Mouse (Mus musculus): ENCODE measurements around the gene Tbc1d22a. TPM values are rescaled to one million over a fixed set of nuclear protein-coding genes. Genes with fewer than 3 reads are reported as not detected.

Gene Tbc1d22a
- polyA plus RNA-seq, 1 experiment from 2014 or later: 9.1 TPM

DNA sequence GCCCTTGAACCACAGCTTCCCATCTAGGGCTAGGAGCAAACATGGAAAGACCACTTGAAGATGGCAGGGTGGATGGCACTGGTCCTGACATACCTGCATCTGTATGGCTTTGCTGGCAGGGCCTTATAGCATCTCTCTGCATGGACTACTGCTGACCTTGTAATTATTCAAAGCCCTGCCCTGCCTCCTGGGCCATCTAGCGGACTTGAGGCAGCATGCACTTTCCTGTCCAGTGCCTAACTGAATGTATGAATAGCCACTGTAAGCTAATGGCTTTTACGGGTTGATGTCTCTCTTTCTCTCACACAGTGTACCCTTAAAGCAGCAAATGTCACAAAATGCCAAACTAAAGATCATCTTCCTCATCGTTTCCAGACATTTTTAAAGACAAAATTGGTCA is 245.2 kb downstream of the Tbc1d22a start:
- Histone ChIP-seq H3K9ac (ENCODE audit: low read length) (no peak overlapping the region), H3K4me2 (ENCODE audit: low read length) (no peak overlapping the region), H3K9me3 (ENCODE audit: control insufficient read depth, low read length) (no peaks in the 10 kb centered on the region), H3K27me3 (ENCODE audit: control insufficient read depth, insufficient read depth, low read length) (no peaks in the 10 kb centered on the region), H3K4me3 (ENCODE audit: control insufficient read depth in 1 of 2, insufficient read depth in 1 of 2, low read depth in 1 of 2, low read length in 2 of 2) (no peak overlapping the region), H3K36me3 (ENCODE audit: control insufficient read depth, insufficient read depth, low read length) (no peaks in the 10 kb centered on the region), H3K27ac (replicated peaks in 1 of 2; ENCODE audit: control insufficient read depth in 1 of 2, insufficient read depth in 1 of 2, low read depth in 2 of 2, low read length in 2 of 2) (no peak overlapping the region), H3K4me1 (ENCODE audit: control insufficient read depth in 2 of 2, insufficient read depth in 2 of 2, low read length in 2 of 2) (no peaks in the 10 kb centered on the region)
- no peak for ATAC-seq (ENCODE audit: insufficient number of reproducible peaks, insufficient read depth, low FRiP score, low read depth)
- 69% methylated on average over 3 of the region's 3 CpGs for WGBS

DNA sequence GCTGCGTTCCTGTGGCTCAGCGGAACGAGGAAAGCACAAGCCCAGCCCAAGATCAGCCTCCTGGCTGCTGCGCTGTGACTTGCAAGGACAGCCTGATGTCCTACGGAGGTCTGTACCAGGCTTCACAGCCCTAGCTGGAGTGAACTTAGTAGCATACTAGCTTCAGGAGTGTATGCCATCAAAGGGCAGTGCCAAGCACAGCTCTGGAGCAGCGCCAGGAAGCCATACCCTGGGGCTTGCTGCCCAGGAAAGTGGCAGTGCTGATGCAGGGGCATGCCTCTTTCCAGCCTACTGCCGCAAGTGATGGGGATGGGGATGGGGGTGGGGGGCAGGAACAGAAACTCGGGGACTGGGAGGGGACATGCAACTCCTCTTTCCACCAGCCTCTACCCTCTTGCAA is 248.4 kb downstream of the Tbc1d22a start:
- H3K4me1 ChIP-seq (ENCODE audit: control insufficient read depth in 2 of 2, insufficient read depth in 2 of 2, low read length in 2 of 2): no peaks in the 10 kb centered on the region
- H3K27me3 ChIP-seq (ENCODE audit: control insufficient read depth, insufficient read depth, low read length): no peaks in the 10 kb centered on the region
- no peak overlapping the region for H3K4me2 ChIP-seq (ENCODE audit: low read length)
- ATAC-seq (ENCODE audit: insufficient number of reproducible peaks, insufficient read depth, low FRiP score, low read depth): no peak
- no peaks in the 10 kb centered on the region for H3K36me3 ChIP-seq (ENCODE audit: control insufficient read depth, insufficient read depth, low read length)
- H3K9ac ChIP-seq (ENCODE audit: low read length): no peak overlapping the region
- H3K27ac ChIP-seq (replicated peaks in 1 of 2; ENCODE audit: control insufficient read depth in 1 of 2, insufficient read depth in 1 of 2, low read depth in 2 of 2, low read length in 2 of 2): no peak overlapping the region
- H3K4me3 ChIP-seq (ENCODE audit: control insufficient read depth in 1 of 2, insufficient read depth in 1 of 2, low read depth in 1 of 2, low read length in 2 of 2): no peak overlapping the region
- 74% methylated on average over 8 of the region's 8 CpGs for WGBS
- no peaks in the 10 kb centered on the region for H3K9me3 ChIP-seq (ENCODE audit: control insufficient read depth, low read length)

DNA sequence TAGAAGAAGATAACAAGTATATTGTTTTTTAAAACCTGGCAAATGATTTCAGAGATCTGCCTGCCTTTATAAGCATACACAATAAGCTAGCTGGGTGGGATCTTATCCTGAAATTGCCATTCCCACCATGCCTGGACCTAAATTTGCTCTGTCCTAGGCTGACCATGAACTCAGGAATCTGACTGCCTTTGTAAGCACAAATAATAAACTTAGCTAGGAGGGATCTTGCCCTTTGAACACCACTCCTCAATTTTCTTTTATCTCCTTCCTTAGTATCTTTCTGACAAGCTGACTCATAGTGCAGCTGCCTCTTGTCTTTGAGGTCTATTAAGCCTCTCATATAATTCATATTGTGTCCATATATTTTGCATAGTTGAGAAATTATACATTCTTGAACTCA is 253.8 kb downstream of the Tbc1d22a start:
- no peak for ATAC-seq (ENCODE audit: insufficient number of reproducible peaks, insufficient read depth, low FRiP score, low read depth)
- no peaks in the 10 kb centered on the region for H3K4me1 ChIP-seq (ENCODE audit: control insufficient read depth in 2 of 2, insufficient read depth in 2 of 2, low read length in 2 of 2)

DNA sequence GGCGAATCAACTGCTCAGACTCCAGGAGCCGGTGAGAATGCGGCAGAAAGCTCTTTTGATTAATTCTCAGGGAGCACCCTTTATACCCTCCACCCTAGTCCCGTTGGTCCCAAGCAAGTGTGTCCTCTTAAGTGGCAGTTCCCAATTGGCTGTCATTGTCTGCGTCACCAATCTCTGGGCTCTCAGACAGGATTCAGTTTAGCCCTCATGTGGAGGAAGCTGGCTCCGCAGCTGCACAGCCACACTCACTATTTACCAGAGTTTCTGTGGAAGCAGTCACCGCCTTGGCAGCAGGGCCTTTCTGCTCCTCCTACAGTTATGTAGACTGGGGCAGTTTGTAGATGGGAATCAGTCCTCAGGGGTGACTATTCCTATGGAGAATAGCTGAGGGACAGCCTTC is 256.9 kb downstream of the Tbc1d22a start:
- no peak overlapping the region for H3K4me3 ChIP-seq (ENCODE audit: control insufficient read depth in 1 of 2, insufficient read depth in 1 of 2, low read depth in 1 of 2, low read length in 2 of 2)
- no peak overlapping the region for H3K27ac ChIP-seq (replicated peaks in 1 of 2; ENCODE audit: control insufficient read depth in 1 of 2, insufficient read depth in 1 of 2, low read depth in 2 of 2, low read length in 2 of 2)
- peaks cover 19% of the 10 kb centered on the region for H3K9me3 ChIP-seq (ENCODE audit: control insufficient read depth, low read length)
- H3K4me1 ChIP-seq (ENCODE audit: control insufficient read depth in 2 of 2, insufficient read depth in 2 of 2, low read length in 2 of 2): no peaks in the 10 kb centered on the region
- ATAC-seq (ENCODE audit: insufficient number of reproducible peaks, insufficient read depth, low FRiP score, low read depth): no peak
- no peaks in the 10 kb centered on the region for H3K36me3 ChIP-seq (ENCODE audit: control insufficient read depth, insufficient read depth, low read length)
- WGBS: 70% methylated on average over 7 of the region's 7 CpGs
- no peak overlapping the region for H3K9ac ChIP-seq (ENCODE audit: low read length)
- H3K27me3 ChIP-seq (ENCODE audit: control insufficient read depth, insufficient read depth, low read length): peaks cover 12% of the 10 kb centered on the region; the same call in 1 of the 2 replicates
- no peak overlapping the region for H3K4me2 ChIP-seq (ENCODE audit: low read length)

More for the DNA sequence above, 253.8 kb downstream of the Tbc1d22a start:
- no peaks in the 10 kb centered on the region for H3K36me3 ChIP-seq (ENCODE audit: control insufficient read depth, insufficient read depth, low read length)
- no peak overlapping the region for H3K27ac ChIP-seq (replicated peaks in 1 of 2; ENCODE audit: control insufficient read depth in 1 of 2, insufficient read depth in 1 of 2, low read depth in 2 of 2, low read length in 2 of 2)
- no peak overlapping the region for H3K4me2 ChIP-seq (ENCODE audit: low read length)
- no peak overlapping the region for H3K9ac ChIP-seq (ENCODE audit: low read length)
- peaks cover 19% of the 10 kb centered on the region for H3K9me3 ChIP-seq (ENCODE audit: control insufficient read depth, low read length)
- no peak overlapping the region for H3K4me3 ChIP-seq (ENCODE audit: control insufficient read depth in 1 of 2, insufficient read depth in 1 of 2, low read depth in 1 of 2, low read length in 2 of 2)
- H3K27me3 ChIP-seq (ENCODE audit: control insufficient read depth, insufficient read depth, low read length): 0 out of 2 replicates have a peak, but pooled peaks cover 3% of the 10 kb centered on the region

DNA sequence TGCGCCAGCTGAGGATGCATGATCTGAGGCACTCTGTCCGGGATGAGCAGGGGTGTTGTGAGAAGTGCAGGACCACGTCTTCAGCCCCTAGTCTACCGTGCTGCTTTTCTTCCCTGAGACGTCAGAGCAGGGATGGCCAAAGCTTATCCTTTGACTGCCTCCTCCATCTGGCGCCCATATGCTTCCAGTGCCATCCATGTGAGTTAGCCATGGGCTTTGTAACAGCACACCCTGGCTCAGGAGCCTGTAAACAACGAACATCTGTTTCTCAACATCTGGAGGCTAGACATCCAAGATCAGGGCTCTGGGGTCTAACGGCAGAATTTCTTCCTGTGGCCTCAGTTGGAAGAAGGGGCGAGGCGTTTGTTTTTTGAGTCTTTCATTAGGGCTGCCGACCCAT is 259.2 kb downstream of the Tbc1d22a start:
- H3K9ac ChIP-seq (ENCODE audit: low read length): no peak overlapping the region
- peaks cover 3 to 5% of the 10 kb centered on the region in 2 experiments; a peak in 3 of 4 replicates for H3K4me1 ChIP-seq (ENCODE audit: control insufficient read depth in 2 of 2, insufficient read depth in 2 of 2, low read length in 2 of 2)
- H3K27me3 ChIP-seq (ENCODE audit: control insufficient read depth, insufficient read depth, low read length): peaks cover 12% of the 10 kb centered on the region; the same call in 1 of the 2 replicates
- H3K36me3 ChIP-seq (ENCODE audit: control insufficient read depth, insufficient read depth, low read length): no peaks in the 10 kb centered on the region
- H3K27ac ChIP-seq (replicated peaks in 1 of 2; ENCODE audit: control insufficient read depth in 1 of 2, insufficient read depth in 1 of 2, low read depth in 2 of 2, low read length in 2 of 2): no peak overlapping the region
- H3K4me2 ChIP-seq (ENCODE audit: low read length): no peak overlapping the region
- H3K9me3 ChIP-seq (ENCODE audit: control insufficient read depth, low read length): peaks cover 14% of the 10 kb centered on the region
- 64% methylated on average over 11 of the region's 11 CpGs for WGBS
- ATAC-seq (ENCODE audit: insufficient number of reproducible peaks, insufficient read depth, low FRiP score, low read depth): no peak
- no peak overlapping the region for H3K4me3 ChIP-seq (ENCODE audit: control insufficient read depth in 1 of 2, insufficient read depth in 1 of 2, low read depth in 1 of 2, low read length in 2 of 2)

DNA sequence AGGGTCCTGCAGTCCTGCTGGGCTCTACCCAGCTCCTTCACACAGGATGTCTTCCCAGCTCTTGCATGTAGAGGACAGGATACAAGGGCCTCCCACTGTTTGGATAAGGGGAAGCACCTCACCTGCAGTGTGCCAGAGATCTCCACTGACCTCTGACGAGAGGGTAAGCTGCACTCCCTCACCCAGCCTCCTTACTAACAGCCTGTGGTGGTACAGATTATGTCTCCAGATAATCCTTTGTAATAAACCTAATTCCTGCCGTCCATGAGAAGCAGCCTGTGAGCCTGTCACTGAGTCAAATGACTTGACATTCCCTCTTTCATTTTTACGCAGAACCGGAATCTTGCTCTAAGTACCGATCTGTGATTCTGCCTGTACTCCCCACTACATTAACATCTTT is 260.7 kb downstream of the Tbc1d22a start:
- no peak for ATAC-seq (ENCODE audit: insufficient number of reproducible peaks, insufficient read depth, low FRiP score, low read depth)
- peaks cover 15% of the 10 kb centered on the region; the same call in 1 of the 2 replicates for H3K27me3 ChIP-seq (ENCODE audit: control insufficient read depth, insufficient read depth, low read length)
- H3K4me2 ChIP-seq (ENCODE audit: low read length): no peak overlapping the region
- no peak overlapping the region for H3K27ac ChIP-seq (replicated peaks in 1 of 2; ENCODE audit: control insufficient read depth in 1 of 2, insufficient read depth in 1 of 2, low read depth in 2 of 2, low read length in 2 of 2)
- peaks cover 9 to 11% of the 10 kb centered on the region in 2 experiments for H3K4me1 ChIP-seq (ENCODE audit: control insufficient read depth in 2 of 2, insufficient read depth in 2 of 2, low read length in 2 of 2)
- H3K9me3 ChIP-seq (ENCODE audit: control insufficient read depth, low read length): peaks cover 2% of the 10 kb centered on the region; the same call in 1 of the 2 replicates
- H3K36me3 ChIP-seq (ENCODE audit: control insufficient read depth, insufficient read depth, low read length): no peaks in the 10 kb centered on the region
- H3K9ac ChIP-seq (ENCODE audit: low read length): no peak overlapping the region
- 76% methylated on average over 5 of the region's 5 CpGs for WGBS
- no peak overlapping the region for H3K4me3 ChIP-seq (ENCODE audit: control insufficient read depth in 1 of 2, insufficient read depth in 1 of 2, low read depth in 1 of 2, low read length in 2 of 2)

DNA sequence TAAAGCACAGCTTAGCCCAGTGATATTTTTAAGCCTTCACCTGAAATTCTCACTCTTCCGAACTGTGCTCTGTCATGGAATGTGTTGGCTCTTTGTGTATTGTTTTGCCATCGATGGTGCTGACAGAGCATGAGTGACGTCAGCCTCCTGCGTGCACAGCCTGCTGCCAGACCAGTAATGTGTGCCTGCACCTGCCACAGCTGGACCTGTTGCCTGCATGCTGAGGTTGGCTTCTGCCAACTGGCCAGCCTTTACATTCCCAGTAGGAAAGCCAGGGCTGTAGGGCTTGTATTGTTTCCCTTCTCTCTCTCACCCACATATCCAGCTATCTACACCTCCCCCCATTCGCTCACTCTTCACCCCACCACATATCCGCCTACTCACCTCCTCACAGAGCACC is 262.2 kb downstream of the Tbc1d22a start:
- Histone ChIP-seq H3K4me1 (ENCODE audit: control insufficient read depth in 2 of 2, insufficient read depth in 2 of 2, low read length in 2 of 2) (peaks cover 9 to 14% of the 10 kb centered on the region in 2 experiments), H3K27ac (replicated peaks in 1 of 2; ENCODE audit: control insufficient read depth in 1 of 2, insufficient read depth in 1 of 2, low read depth in 2 of 2, low read length in 2 of 2) (no peak overlapping the region), H3K4me3 (ENCODE audit: control insufficient read depth in 1 of 2, insufficient read depth in 1 of 2, low read depth in 1 of 2, low read length in 2 of 2) (no peak overlapping the region), H3K4me2 (ENCODE audit: low read length) (no peak overlapping the region), H3K9me3 (ENCODE audit: control insufficient read depth, low read length) (no peaks in the 10 kb centered on the region), H3K27me3 (ENCODE audit: control insufficient read depth, insufficient read depth, low read length) (peaks cover 22% of the 10 kb centered on the region), H3K9ac (ENCODE audit: low read length) (no peak overlapping the region), H3K36me3 (ENCODE audit: control insufficient read depth, insufficient read depth, low read length) (no peaks in the 10 kb centered on the region)
- ATAC-seq (ENCODE audit: insufficient number of reproducible peaks, insufficient read depth, low FRiP score, low read depth): no peak
- 62% methylated on average over 6 of the region's 6 CpGs for WGBS

DNA sequence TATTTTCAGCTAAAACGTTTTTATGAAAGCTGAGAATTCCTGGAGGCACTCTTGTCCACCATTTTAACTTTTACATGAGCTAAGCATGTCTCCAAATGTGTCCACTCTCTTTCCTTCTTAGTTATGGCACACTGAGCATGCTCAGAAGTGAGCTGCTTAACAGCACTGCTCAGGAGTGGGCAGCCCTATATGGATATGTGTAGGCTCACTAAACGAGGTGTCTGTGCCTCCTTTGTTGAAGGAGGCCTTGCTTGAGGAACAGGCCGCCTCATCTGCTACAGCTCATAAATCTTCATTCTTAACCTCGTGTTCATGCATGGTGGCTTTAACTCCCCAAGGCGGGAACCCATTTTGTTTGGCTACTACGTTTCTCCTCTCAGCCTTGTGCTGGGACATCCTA is 262.8 kb downstream of the Tbc1d22a start:
- 67% methylated on average over 6 of the region's 6 CpGs for WGBS
- no peak overlapping the region for H3K9ac ChIP-seq (ENCODE audit: low read length)
- no peak for ATAC-seq (ENCODE audit: insufficient number of reproducible peaks, insufficient read depth, low FRiP score, low read depth)

More for the DNA sequence above, 262.8 kb downstream of the Tbc1d22a start:
- H3K27me3 ChIP-seq (ENCODE audit: control insufficient read depth, insufficient read depth, low read length): peaks cover 22% of the 10 kb centered on the region
- no peak overlapping the region for H3K27ac ChIP-seq (replicated peaks in 1 of 2; ENCODE audit: control insufficient read depth in 1 of 2, insufficient read depth in 1 of 2, low read depth in 2 of 2, low read length in 2 of 2)
- no peaks in the 10 kb centered on the region for H3K9me3 ChIP-seq (ENCODE audit: control insufficient read depth, low read length)
- no peak overlapping the region for H3K4me3 ChIP-seq (ENCODE audit: control insufficient read depth in 1 of 2, insufficient read depth in 1 of 2, low read depth in 1 of 2, low read length in 2 of 2)
- H3K4me2 ChIP-seq (ENCODE audit: low read length): no peak overlapping the region
- H3K4me1 ChIP-seq (ENCODE audit: control insufficient read depth in 2 of 2, insufficient read depth in 2 of 2, low read length in 2 of 2): peaks cover 9 to 18% of the 10 kb centered on the region in 2 experiments
- no peaks in the 10 kb centered on the region for H3K36me3 ChIP-seq (ENCODE audit: control insufficient read depth, insufficient read depth, low read length)
